Mouse (Mus musculus): ENCODE results near the gene Cwc22.

DNA sequence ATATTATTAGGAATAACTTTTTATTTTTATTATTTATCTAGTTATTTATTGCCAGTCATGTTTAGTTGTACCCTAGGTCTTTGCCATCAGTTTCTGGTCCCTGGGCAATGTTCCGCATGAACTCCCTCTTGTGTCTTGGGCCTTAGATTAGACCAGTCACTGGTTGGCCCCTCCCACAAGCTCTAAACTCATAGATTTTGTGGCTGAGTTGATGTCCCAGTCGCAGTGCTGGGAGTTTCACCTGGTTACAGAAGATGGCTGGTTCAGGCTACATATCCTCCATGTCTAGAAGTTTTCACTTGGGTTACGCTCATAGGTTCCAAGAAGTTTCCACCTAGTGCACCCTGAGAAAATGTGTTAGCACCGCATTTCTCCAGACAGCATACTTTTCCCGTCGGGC lies 61.1 kb downstream of the Cwc22 start:
- no peak for TF ChIP-seq CTCF (IDR thresholded peaks at IDR 0.05; ENCODE audit: low read depth)
- TF ChIP-seq EP300 (IDR thresholded peaks at IDR 0.05; ENCODE audit: low read depth): no peak
